Mouse (Mus musculus) c-Kit-positive CD71-positive TER-119-positive erythroid progenitor cells, embryonic 14.5 days (primary cell): ENCODE measurements around the gene 1700020A23Rik.
A peak's percentile ranks its signal among the peaks of the same experiment; 100 is the strongest.

ENCODE experiments used
- DNase-seq: peaks from one replicate; pipeline ENCODE4 v3.0.0-alpha.2; 2013; ENCODE audit warnings: low spot score

1700020A23Rik gene

DNA sequence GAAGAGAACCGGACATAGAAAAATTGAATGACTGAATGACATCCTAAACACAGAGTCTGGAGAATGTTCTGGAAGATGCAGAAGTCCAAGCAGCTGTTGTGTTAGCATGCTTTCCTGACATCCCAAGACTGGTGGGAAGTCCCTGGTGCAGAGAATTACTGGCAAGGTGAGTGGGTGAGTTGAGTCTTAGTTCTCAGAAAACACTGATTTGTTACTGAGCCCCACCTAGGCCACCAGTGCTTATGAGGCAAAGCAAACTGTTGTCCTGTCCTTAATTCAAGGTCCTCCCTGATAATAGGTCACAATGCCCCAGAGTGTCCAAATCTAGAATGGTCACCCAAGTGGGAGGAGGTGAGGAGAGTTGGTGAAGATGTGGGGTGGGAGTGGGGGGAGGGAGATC, at the start of gene 1700020A23Rik, which contains the start of gene Gm28372:
Gene 1700020A23Rik, plus strand, starts transcription at position 321 of the 400 bp plus-strand sequence.
Gene Gm28372, plus strand, starts transcription at position 301 of the 400 bp plus-strand sequence.
- no peak for DNase-seq

- no peak for DNase-seq
Observed at GRCm38 (mm10) chr2:130357551-130357950, 47.5 kb upstream of the 1700020A23Rik start.

- no peak for DNase-seq
Observed at GRCm38 (mm10) chr2:130358852-130359251, 46.2 kb upstream of the 1700020A23Rik start.

- peak; percentile 8 for DNase-seq
Observed at GRCm38 (mm10) chr2:130362511-130363026, 42.5 kb upstream of the 1700020A23Rik start.

- DNase-seq = no peak
Observed at GRCm38 (mm10) chr2:130365211-130366094, 39.6 kb upstream of the 1700020A23Rik start.

DNA sequence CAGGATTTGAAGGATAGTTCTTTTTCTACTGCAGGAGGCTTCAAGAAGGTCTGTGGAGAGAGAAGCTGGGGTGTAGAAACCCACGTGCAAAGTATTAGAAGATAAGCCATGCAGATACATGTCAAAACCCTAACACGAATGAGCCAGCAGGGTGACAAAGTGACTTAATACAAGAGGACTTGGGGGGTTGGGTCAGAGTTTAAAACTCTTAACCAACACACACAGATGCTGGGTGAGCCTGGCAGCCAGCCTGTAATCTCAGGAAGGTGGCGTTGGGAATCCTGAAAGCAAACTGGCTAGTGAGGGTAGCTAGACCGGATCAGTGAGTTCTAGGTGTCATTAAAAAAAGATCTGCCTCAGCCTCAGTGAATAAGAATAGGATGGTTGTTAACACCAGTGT, 37.7 kb upstream of the 1700020A23Rik start:
- DNase-seq = no peak

DNA sequence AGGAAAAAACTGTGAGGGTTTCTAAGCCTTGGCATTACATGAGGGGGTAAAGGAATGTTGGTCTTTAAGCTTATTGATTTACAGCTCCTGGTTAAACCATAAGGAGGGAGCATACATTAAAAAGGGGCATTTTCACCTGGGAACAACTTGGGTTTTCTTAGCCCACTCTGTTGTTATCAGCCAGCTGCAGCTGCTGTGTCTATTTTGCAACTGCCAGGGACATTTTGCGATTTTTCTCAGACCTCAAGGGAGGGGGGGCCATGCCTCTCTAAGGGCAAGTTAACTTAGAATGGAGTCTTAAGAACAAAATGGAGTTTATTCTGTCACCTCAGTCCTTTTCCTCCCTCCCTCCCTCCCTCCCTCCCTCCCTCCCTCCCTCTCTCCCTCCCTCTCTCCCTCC, 32.0 kb upstream of the 1700020A23Rik start:
- peak; percentile 19 for DNase-seq

DNA sequence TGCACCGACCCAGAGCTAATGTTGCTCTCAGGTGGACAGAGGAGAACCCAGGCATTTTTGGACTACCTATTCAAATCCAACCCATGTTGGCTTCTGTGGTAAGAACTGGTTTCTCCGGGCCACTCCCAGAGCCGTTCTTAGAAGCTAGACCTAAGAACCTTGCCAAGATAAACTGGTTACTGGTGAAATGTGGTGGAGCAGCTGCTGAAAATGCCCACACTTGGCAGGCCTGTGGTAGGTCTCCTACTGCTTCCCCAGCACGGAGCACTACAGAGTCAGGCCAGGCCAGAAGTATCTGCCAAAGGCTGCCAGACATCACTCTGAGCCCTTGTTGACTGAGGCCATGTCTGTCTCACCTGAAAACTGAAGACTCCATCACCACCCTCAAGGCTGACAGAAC, 30.1 kb upstream of the 1700020A23Rik start:
- DNase-seq = no peak

GRCm38 (mm10) chr2:130383205-130383604, 21.9 kb upstream of the 1700020A23Rik start:
- no peak for DNase-seq

DNA sequence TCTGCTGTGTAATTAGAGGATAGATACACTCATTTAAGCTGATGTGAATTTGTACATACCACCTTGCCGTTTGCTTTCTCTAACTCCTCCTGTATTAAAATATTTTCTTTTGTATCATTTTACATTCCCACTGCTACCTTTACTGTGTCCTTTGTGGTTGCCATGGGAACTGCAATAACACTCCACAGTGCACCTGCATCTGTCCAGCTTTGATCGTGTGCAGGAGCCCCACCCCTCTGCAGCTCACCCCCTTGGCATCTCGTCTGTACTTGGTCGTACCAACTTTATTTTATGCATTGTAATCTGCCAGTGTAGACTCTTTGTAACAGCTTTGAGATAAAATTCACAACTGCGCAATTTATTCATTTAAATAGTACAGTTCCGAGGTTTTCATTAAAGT, 21.2 kb upstream of the 1700020A23Rik start:
- DNase-seq = no peak

- no peak for DNase-seq
Observed at GRCm38 (mm10) chr2:130386212-130386611, 18.8 kb upstream of the 1700020A23Rik start.

- DNase-seq = no peak
Observed at GRCm38 (mm10) chr2:130388796-130389195, 16.3 kb upstream of the 1700020A23Rik start.

DNA sequence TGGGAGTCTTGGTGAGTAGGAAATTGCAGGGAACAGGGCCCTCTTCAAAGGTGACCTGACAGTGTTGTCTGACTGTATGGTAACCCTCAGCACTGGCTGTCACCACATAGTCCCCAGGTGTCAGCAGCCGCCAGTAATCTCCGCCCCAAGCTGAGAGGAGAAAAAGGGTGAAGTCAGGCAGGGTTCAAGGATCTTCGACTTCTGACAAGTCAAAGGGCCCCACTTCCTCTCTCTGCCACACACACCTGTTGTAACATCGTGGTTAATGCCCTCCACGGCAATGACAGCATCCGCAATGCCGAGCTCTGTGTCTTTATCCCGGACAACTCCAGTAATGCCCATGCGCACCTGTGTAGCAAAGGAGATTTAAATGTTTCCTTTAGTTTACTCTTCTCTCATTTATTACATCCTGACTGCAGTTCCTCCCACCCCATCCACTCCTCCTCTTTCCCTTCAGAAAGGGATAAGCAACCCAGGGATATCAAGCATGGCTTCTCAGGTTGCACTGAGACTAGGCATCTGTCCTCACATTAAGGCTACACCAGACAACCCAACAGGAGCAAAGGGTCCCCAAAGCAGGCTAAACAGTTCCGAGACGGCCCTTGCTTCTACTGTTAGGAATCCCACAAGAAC, 13.9 kb upstream of the 1700020A23Rik start:
- DNase-seq = no peak

- DNase-seq = no peak
Observed at GRCm38 (mm10) chr2:130392836-130393235, 12.2 kb upstream of the 1700020A23Rik start.

DNA sequence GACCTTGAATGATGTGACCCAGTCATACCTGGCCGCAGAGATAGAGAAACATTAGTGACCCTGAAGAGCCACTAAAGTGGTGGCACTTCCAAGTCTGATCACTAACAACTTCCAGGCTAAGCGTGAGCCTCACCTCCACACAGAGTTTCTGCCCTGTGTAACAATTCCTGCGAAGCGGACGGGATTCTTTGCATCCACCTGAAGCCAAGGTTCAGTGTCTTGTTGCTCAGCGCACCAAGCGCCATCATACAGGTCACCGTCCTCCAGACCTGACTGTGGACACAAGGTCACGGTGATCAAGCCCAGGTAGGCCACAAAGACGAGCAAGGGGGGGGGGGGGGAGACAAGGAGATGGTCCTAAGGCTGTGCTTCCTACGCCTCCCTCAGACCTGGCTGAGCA, 9.4 kb upstream of the 1700020A23Rik start:
- DNase-seq = no peak

GRCm38 (mm10) chr2:130397186-130397985, 7.7 kb upstream of the 1700020A23Rik start, which contains the start of gene Cpxm1:
Gene Cpxm1, minus strand, starts transcription at chr2:130397574.
- DNase-seq = no peak

DNA sequence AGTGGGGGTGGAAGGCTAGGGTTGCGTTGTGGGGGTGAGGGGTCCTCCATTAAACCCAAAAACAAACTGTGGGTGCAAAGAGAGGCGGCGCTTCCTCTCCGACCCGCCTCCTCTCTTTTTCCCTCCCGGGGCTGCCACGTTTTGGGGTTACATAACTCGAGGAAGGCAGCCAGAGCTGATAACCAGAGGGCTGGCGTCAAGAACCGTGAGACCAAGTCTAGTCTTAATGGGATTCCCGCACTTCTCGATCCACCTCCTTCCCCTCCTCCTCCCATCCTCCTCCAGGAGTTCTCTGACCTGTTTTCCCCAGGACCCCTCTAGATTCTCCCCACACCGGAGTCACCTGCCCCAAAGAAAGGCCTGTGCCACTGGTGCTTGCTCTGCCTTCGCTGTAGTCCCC, 7.0 kb upstream of the 1700020A23Rik start:
- no peak for DNase-seq

DNA sequence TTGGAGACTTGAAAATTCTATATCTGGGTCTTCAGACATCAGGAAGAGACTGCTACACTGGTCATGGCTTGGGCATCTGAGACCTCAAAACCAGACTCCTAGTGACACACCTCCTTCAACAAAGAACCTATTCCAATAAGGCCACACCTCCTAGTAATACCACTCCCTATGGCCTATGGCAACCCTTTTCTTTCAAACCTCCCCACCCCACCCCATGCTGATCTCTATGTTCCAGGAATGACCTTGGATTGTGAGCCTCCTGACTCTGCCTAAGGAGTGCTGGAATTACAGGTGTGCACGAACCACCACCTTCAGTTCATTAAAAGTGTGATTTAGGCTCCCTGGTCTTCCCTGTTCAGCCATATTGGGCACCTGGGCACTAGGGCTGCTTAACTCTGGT, 5.0 kb upstream of the 1700020A23Rik start:
- DNase-seq = no peak

- no peak for DNase-seq
Observed at GRCm38 (mm10) chr2:130401891-130402290, 3.2 kb upstream of the 1700020A23Rik start.

- DNase-seq = no peak
Observed at GRCm38 (mm10) chr2:130406178-130406577, 1.1 kb downstream of the 1700020A23Rik start, which contains the start of gene Tmem239. Gene Tmem239, plus strand, starts transcription at chr2:130406478.

DNA sequence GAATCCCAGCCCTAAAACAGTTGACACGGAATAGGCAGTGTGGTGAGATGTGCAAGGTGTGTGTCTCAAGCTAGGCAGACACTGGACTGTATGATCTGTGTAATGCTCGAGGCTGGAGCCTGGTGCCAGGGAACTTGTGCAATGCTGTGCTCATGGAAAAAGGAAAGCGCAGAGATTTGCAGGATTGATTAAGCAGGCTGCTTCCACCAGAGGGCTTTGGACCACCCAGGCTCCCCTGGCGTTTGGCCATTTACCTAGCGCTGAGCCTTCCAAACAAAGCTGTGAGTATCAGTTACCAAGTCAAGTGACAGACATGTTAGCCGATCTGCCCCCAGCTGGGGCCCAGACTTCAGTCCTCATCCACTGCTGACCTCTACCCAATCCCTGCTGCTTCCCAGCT, 3.1 kb downstream of the 1700020A23Rik start:
- no peak for DNase-seq
